Mouse (Mus musculus) embryo, embryonic 11 days (tissue): ENCODE results near the gene Ephb4.

ENCODE experiments used
- DNase-seq: peaks from one replicate; pipeline ENCODE4 v3.0.0-alpha.2; 2015

Ephb4 gene

GRCm38 (mm10) chr5:137337190-137337589 is 12.7 kb upstream of the Ephb4 start:
- DNase-seq: no peak

GRCm38 (mm10) chr5:137338256-137338655 is 11.7 kb upstream of the Ephb4 start:
- DNase-seq: peak; percentile 94

- peak; percentile 59 for DNase-seq
These were observed 11.1 kb upstream of the Ephb4 start for GRCm38 (mm10) chr5:137338663-137339289.

- DNase-seq: peak; percentile 47
These were observed 10.5 kb upstream of the Ephb4 start for GRCm38 (mm10) chr5:137339290-137339979.

- DNase-seq: no peak
These were observed 9.7 kb upstream of the Ephb4 start for GRCm38 (mm10) chr5:137340222-137340621.

- DNase-seq: no peak
These were observed 7.4 kb upstream of the Ephb4 start for GRCm38 (mm10) chr5:137342407-137343012.

- DNase-seq: no peak
These were observed 6.5 kb upstream of the Ephb4 start for GRCm38 (mm10) chr5:137343412-137343811.

GRCm38 (mm10) chr5:137343869-137344268 is 6.0 kb upstream of the Ephb4 start:
- DNase-seq: no peak

- no peak for DNase-seq
These were observed 4.1 kb upstream of the Ephb4 start for GRCm38 (mm10) chr5:137345821-137346220.

GRCm38 (mm10) chr5:137346388-137346787 is 3.5 kb upstream of the Ephb4 start:
- DNase-seq: no peak

- DNase-seq: no peak
These were observed 2.9 kb upstream of the Ephb4 start for GRCm38 (mm10) chr5:137346983-137347382.

- peak; percentile 42 for DNase-seq
These were observed 2.1 kb upstream of the Ephb4 start for GRCm38 (mm10) chr5:137347856-137348255.

- peak; percentile 74 for DNase-seq
These were observed 1.2 kb upstream of the Ephb4 start for GRCm38 (mm10) chr5:137348482-137349383.

GRCm38 (mm10) chr5:137350205-137351057 is 522 bp downstream of the Ephb4 start:
- peak; percentile 54 for DNase-seq

GRCm38 (mm10) chr5:137351058-137351380 is 1.1 kb downstream of the Ephb4 start:
- peak; percentile 55 for DNase-seq

- DNase-seq: peak; percentile 20
These were observed 1.5 kb downstream of the Ephb4 start for GRCm38 (mm10) chr5:137351394-137351793.

GRCm38 (mm10) chr5:137352011-137352975 is 2.4 kb downstream of the Ephb4 start:
- peak; percentile 27 for DNase-seq

GRCm38 (mm10) chr5:137354091-137354490 is 4.2 kb downstream of the Ephb4 start:
- no peak for DNase-seq

- peak; percentile 32 for DNase-seq
These were observed 8.5 kb downstream of the Ephb4 start for GRCm38 (mm10) chr5:137358382-137358781.

- no peak for DNase-seq
These were observed 19.8 kb downstream of the Ephb4 start for GRCm38 (mm10) chr5:137369665-137370064.

- DNase-seq: no peak
These were observed 23.6 kb downstream of the Ephb4 start for GRCm38 (mm10) chr5:137373371-137373950.
